Mouse (Mus musculus) ES-Bruce4 (cell line): ENCODE measurements at regions not wholly inside any gene's neighbourhood (a gene's known extent, or its start where the extent isn't known, plus 50 kb on each side); places are given as distances from the start of the nearest gene placed in this dataset.

ENCODE experiments used
- CTCF ChIP-seq: IDR thresholded peaks from one replicate; pipeline ENCODE4 v1.8.1; 2011; ENCODE audit warnings: low read depth, low read length
- EP300 ChIP-seq: IDR thresholded peaks from 2 replicates; pipeline ENCODE4 v1.6.1; 2011; ENCODE audit warnings: low read depth, low read length; ENCODE audit not compliant: insufficient read depth
- POLR2A ChIP-seq: IDR thresholded peaks from one replicate; pipeline ENCODE4 v1.8.1; 2011; ENCODE audit warnings: low read length; ENCODE audit not compliant: insufficient read depth

DNA sequence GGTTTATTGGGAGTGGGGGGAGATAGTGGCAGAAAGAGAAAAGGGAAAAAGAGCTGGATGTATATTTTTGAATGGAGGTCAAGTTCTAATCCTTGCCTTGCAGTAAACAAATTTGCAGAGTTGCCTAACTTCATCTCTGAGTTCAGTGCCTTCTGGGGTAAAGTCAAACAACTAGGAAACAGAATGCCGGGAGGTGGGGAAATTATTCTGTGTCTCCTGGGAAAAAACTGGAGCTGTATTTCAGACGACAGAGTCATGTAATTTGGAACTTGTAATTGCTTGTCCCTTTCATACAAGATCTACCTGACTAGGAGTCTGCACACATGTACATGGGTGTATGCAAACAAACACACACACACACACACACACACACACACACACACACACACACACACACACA, 244.3 kb upstream of the Il12b start:
- TF ChIP-seq POLR2A (no peak), CTCF (no peak), EP300 (no peak)
